Mouse (Mus musculus): ENCODE measurements around the gene Zcchc10. TPM values are rescaled to one million over a fixed set of nuclear protein-coding genes. Genes with fewer than 3 reads are reported as not detected.
"Not testable (repeated sequence)": the region's sequence is repeated elsewhere in the genome, so short reads cannot be mapped to it uniquely, and the experiment has no call there.

Zcchc10 gene
- polyA plus RNA-seq, 1 experiment from 2014 or later, result 18.1 TPM

DNA sequence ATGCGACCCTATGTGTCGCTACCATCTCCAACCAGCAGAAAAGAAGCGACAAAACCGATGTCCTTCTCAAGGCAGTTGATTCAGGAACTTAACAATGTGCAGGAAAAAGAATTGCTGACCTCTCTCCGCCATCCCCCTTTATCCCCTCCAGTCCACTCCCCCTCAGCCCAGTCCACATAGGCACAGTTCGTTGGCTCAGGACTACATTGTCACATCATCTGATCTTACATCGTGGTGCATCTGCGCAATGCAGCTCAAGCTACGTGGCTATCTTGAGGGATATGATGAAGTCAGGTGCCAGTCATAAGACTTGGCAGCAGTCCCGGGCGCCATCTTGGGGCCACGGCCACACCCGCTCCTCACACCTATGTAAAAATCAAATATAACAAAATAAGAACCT, 4.6 kb upstream of the Zcchc10 start:
- H3K4me3 ChIP-seq (replicated peaks); H3K36me3 ChIP-seq; H3K27me3 ChIP-seq (replicated peaks); H3K9ac ChIP-seq; H3K9me3 ChIP-seq; H3K4me2 ChIP-seq; H3K4me1 ChIP-seq; ATAC-seq (ENCODE audit: insufficient read depth, low FRiP score, low read depth); H3K27ac ChIP-seq: not testable (repeated sequence)
- 91% methylated on average over 13 of the region's 13 CpGs for WGBS

DNA sequence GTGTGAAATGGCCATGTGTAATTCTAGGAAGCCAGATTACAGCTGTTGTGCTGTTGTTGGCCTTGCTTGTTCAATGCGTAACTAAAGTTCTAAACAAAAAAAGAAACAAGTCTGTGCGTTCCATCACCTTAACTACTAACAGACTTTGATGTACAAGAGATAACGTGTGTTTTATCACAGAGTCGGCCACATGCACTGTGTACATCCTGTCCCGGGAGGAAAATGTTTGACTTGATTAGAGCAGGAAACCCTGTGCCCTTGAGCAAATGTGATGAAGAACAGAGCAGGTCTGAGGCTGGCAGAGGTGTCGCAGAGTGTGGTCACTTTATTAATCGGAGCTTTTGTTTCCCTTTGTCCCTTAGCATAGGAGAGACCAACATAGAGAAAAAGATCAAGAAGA, 5.8 kb downstream of the Zcchc10 start:
- no peak for ATAC-seq (ENCODE audit: insufficient read depth, low FRiP score, low read depth)
- Histone ChIP-seq H3K9me3 (no peaks in the 10 kb centered on the region), H3K9ac (no peak overlapping the region), H3K4me1 (peaks cover 4% of the 10 kb centered on the region), H3K36me3 (peaks cover 17% of the 10 kb centered on the region; the same call in 1 of the 2 replicates), H3K27ac (no peak overlapping the region), H3K4me3 (replicated peaks) (no peak overlapping the region), H3K4me2 (no peak overlapping the region), H3K27me3 (replicated peaks) (no peaks in the 10 kb centered on the region)
- WGBS, result 64% methylated on average over 7 of the region's 7 CpGs

DNA sequence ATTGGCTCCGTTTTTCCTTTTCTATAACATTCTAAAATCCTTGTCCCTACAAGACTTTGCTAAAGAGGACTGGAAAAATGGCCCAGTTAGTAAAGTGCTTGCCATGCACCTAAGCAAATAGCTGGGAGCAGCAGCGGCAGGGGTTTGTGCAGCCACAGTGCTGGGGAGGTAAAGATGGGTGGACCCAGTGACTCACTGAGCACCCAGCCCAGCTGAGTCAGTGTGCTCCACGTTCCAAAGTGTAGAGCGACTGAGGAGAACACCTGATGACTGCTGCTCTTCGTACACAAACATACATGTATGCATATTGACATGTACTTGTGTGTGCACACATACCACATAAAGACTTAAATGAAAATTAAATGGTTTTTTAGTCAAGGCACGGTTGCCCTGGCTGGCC, 6.6 kb downstream of the Zcchc10 start:
- Histone ChIP-seq H3K27me3 (replicated peaks) (no peaks in the 10 kb centered on the region), H3K4me1 (no peaks in the 10 kb centered on the region), H3K9me3 (no peaks in the 10 kb centered on the region), H3K4me3 (replicated peaks) (no peak overlapping the region), H3K4me2 (no peak overlapping the region), H3K9ac (no peak overlapping the region), H3K27ac (no peak overlapping the region), H3K36me3 (peaks cover 17% of the 10 kb centered on the region; the same call in 1 of the 2 replicates)
- 0 out of 2 replicates have a peak, but pooled peaks have one; percentile 50 for ATAC-seq (ENCODE audit: insufficient read depth, low FRiP score, low read depth)
- 88% methylated on average over 6 of the region's 6 CpGs for WGBS

DNA sequence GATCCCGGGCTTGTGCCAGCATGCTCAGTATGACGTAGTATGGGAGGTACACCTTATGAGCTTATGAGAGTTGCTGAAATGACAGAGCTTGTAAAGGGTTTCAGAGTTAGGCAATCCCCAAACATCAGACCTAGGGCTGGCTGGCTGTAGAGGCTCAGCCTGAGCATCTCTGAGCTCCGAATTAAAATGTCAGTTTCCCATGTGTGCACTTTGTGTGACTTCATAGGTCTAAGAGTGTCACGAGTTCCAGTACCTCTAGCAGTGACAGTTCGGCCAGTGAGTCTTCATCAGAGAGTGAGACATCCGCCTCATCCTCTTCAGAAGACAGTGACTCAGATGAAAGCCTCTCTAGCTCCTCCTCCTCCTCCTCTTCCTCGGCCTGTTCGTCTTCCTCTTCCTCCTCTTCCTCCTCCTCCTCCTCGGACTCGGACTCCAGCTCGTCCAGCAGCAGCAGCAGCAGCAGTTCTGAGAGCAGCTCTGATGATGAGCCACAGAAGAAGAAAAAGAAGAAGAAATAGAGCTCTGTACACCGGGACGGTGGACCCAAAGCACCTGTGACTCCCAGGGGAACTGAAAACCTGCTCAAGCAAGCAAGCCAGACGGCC, 7.7 kb downstream of the Zcchc10 start:
- ATAC-seq (ENCODE audit: insufficient read depth, low FRiP score, low read depth), result no peak
- WGBS, result 79% methylated on average over 14 of the region's 14 CpGs

DNA sequence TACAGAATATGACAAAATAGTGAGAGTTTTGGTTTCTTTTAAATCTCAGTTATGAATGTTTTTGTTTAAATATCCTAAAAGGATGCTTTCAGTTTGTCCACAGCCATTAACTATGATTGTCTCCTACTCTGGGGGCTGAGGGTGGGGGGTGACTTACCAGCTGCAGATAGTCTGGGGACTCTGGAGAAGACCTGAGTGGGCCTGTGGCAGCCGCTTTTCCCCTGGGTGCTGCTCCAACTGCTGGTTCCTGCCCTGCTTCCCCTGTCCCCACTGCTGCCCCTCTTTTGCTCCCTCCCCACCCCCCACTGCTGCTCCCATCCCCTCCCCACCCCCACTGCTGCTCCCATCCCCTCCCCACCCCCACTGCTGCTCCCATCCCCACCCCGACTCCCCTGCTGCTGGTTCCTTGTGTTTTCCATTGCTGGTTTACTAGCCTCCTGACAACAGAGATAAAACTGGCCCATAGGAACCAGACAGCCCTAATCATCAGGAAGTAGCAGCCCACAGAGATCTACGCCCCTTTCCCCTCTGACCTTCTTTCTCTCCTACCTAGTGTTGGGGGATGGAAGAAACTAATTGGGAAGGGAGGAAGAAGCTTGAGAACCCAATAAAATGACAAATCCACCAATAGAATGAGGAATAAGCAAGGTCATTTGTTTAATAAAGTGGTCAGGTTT, 11.2 kb downstream of the Zcchc10 start:
- Histone ChIP-seq H3K27ac (no peak overlapping the region), H3K27me3 (replicated peaks) (no peaks in the 10 kb centered on the region), H3K36me3 (peaks cover 4% of the 10 kb centered on the region; the same call in 1 of the 2 replicates), H3K9ac (no peak overlapping the region), H3K9me3 (no peaks in the 10 kb centered on the region), H3K4me3 (replicated peaks) (no peak overlapping the region), H3K4me1 (no peaks in the 10 kb centered on the region), H3K4me2 (no peak overlapping the region)
- ATAC-seq (ENCODE audit: insufficient read depth, low FRiP score, low read depth), result no peak
- WGBS, result 52% methylated on average over 3 of the region's 3 CpGs

More for the DNA sequence above, 7.7 kb downstream of the Zcchc10 start:
- H3K4me2 ChIP-seq, result no peak overlapping the region
- H3K4me3 ChIP-seq (replicated peaks), result no peak overlapping the region
- no peaks in the 10 kb centered on the region for H3K27me3 ChIP-seq (replicated peaks)
- no peak overlapping the region for H3K9ac ChIP-seq
- H3K27ac ChIP-seq, result no peak overlapping the region
- peaks cover 17% of the 10 kb centered on the region; the same call in 1 of the 2 replicates for H3K36me3 ChIP-seq
- H3K4me1 ChIP-seq, result no peaks in the 10 kb centered on the region
- H3K9me3 ChIP-seq, result no peaks in the 10 kb centered on the region

DNA sequence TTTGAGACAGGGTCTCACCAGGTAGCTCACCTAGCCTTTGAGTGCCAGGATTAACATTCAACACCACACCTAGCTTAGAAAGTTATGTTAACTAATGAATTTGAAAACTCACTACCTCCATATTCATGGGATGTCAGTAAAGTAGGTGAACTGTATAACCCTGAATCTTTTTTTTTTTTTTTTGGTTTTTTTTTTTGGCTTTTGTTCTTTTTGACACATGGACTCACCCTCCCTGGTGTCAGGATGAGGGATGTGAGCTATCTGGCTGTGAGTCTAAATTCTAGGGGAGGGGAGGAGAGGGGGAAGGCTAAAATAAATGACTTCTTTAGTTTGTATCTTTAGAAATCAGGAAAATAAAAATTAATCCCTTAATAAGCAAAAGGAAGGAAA, 11.7 kb downstream of the Zcchc10 start:
- Histone ChIP-seq H3K4me1 (no peaks in the 10 kb centered on the region), H3K9me3 (no peaks in the 10 kb centered on the region), H3K4me2 (no peak overlapping the region), H3K27me3 (replicated peaks) (no peaks in the 10 kb centered on the region), H3K36me3 (peaks cover 4% of the 10 kb centered on the region; the same call in 1 of the 2 replicates), H3K4me3 (replicated peaks) (no peak overlapping the region), H3K27ac (no peak overlapping the region), H3K9ac (no peak overlapping the region)
- no peak for ATAC-seq (ENCODE audit: insufficient read depth, low FRiP score, low read depth)

DNA sequence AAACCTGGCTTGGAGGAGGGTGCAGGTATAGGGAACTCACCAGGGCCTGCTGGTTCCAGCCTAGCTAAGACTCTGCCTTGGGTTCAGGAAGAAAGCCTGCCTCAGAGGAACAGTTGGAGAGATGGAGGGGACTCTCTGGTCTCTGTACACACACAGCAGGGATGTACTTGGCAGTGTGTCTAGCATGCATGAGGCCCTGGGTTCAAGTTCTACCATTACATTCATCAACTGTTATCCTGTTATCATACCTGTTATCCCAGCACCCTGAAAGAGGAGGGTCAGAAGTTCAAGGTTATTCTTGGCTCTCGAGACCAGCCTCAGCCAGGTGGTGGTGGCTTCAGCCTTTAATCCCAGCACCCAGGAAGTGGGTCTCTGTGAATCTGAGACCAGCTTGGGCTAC, 12.4 kb downstream of the Zcchc10 start:
- Histone ChIP-seq H3K9ac (no peak overlapping the region), H3K27ac (no peak overlapping the region), H3K4me1 (no peaks in the 10 kb centered on the region), H3K4me2 (no peak overlapping the region), H3K9me3 (no peaks in the 10 kb centered on the region), H3K27me3 (replicated peaks) (no peaks in the 10 kb centered on the region), H3K4me3 (replicated peaks) (no peak overlapping the region), H3K36me3 (no peaks in the 10 kb centered on the region; the same call in 1 of the 2 replicates)
- 70% methylated on average over 1 of the region's 1 CpGs for WGBS
- no peak for ATAC-seq (ENCODE audit: insufficient read depth, low FRiP score, low read depth)

DNA sequence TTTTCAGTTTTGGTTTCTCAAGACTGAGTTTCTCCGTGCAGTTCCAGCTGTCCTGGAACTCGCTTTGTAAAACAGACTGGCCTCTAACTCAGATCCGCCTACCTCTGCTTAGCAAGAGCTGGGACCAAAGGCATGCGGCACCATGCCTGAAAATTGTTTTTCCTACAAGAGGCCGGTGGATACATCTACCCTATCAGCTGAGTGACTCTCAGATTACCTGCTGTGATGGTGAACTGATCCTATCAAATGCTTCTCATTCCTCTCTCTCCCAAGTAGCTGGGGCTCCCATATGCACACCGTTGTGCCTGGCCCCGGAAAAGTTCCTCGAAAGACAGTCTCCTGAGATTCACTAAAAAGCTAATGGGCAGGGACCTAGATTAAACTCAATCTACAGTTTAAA, 13.2 kb downstream of the Zcchc10 start:
- no peak overlapping the region for H3K9ac ChIP-seq
- H3K9me3 ChIP-seq, result no peaks in the 10 kb centered on the region
- no peaks in the 10 kb centered on the region for H3K36me3 ChIP-seq
- WGBS, result 71% methylated on average over 8 of the region's 8 CpGs
- no peaks in the 10 kb centered on the region for H3K27me3 ChIP-seq (replicated peaks)
- H3K4me1 ChIP-seq, result no peaks in the 10 kb centered on the region
- H3K27ac ChIP-seq, result no peak overlapping the region
- H3K4me3 ChIP-seq (replicated peaks), result no peak overlapping the region
- ATAC-seq (ENCODE audit: insufficient read depth, low FRiP score, low read depth), result no peak
- no peak overlapping the region for H3K4me2 ChIP-seq

DNA sequence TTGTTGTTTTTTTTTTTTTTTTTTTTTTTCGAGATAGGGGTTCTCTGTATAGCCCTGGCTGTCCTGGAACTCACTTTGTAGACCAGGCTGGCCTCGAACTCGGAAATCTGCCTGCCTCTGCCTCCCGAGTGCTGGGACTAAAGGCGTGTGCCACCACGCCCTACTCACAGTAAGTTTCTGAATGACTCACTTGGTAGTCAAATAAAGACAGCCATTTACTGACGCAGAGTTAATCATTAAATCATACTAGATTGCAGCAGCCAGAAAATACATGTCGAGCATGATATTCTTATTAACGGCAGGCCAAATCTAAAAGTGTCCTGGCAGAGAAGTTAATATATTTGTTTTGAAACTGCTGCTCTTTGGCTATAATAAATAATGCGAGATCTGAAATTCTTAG, 16.5 kb downstream of the Zcchc10 start:
- H3K36me3 ChIP-seq; H3K27me3 ChIP-seq (replicated peaks); H3K27ac ChIP-seq; H3K9ac ChIP-seq; H3K9me3 ChIP-seq; H3K4me3 ChIP-seq (replicated peaks); H3K4me2 ChIP-seq; H3K4me1 ChIP-seq; ATAC-seq (ENCODE audit: insufficient read depth, low FRiP score, low read depth): not testable (repeated sequence)
- WGBS, result 74% methylated on average over 10 of the region's 10 CpGs

DNA sequence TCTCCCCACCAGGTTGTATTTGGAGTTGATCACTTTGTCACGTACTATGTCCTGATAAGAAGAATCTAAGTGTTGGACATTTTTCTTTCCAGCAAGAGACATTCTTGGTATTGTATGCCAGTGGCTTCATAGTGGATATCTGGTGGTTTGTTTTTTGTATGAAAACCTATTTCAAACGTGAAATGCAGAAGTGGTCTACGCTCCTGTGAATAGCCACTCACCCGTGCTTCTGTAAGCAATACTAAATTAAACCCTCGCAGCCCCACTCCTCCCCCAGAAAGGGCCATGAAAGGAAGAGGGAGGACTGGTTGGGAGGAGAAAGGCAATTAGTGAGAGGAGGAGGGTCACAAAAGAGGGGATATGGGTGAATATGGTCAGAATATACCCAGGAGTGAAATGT, 18.2 kb downstream of the Zcchc10 start:
- no peak overlapping the region for H3K9ac ChIP-seq
- no peak overlapping the region for H3K4me2 ChIP-seq
- WGBS, result 52% methylated on average over 5 of the region's 5 CpGs
- no peaks in the 10 kb centered on the region for H3K36me3 ChIP-seq
- H3K9me3 ChIP-seq, result no peaks in the 10 kb centered on the region
- H3K4me3 ChIP-seq (replicated peaks), result no peak overlapping the region
- H3K4me1 ChIP-seq, result no peaks in the 10 kb centered on the region
- no peaks in the 10 kb centered on the region for H3K27me3 ChIP-seq (replicated peaks)
- H3K27ac ChIP-seq, result no peak overlapping the region
- ATAC-seq (ENCODE audit: insufficient read depth, low FRiP score, low read depth), result no peak

DNA sequence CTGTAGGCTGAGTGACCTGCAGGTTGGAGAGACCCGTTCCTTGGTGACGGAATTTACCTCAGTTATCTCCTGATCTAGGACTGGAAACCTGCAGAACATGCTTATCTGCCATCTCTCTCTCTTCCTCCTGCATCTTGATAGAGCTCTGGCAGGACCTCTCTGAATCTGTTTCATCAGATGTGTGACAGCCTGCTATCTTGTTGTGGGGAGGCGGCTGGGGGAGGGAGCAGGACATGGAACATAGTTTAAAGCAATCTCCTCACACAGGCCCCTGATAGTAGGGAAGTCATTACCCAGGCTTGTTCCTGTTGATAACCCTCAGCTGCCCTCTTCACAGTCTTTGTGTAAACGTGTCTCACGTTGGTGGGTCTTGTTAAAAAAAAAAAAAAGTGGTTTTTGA, 20.8 kb downstream of the Zcchc10 start:
- no peak overlapping the region for H3K27ac ChIP-seq
- ATAC-seq (ENCODE audit: insufficient read depth, low FRiP score, low read depth), result no peak
- H3K4me3 ChIP-seq (replicated peaks), result no peak overlapping the region
- no peaks in the 10 kb centered on the region for H3K27me3 ChIP-seq (replicated peaks)
- no peak overlapping the region for H3K4me2 ChIP-seq
- H3K36me3 ChIP-seq, result no peaks in the 10 kb centered on the region
- no peaks in the 10 kb centered on the region for H3K4me1 ChIP-seq
- no peak overlapping the region for H3K9ac ChIP-seq
- H3K9me3 ChIP-seq, result no peaks in the 10 kb centered on the region
- 18% methylated on average over 5 of the region's 5 CpGs for WGBS

DNA sequence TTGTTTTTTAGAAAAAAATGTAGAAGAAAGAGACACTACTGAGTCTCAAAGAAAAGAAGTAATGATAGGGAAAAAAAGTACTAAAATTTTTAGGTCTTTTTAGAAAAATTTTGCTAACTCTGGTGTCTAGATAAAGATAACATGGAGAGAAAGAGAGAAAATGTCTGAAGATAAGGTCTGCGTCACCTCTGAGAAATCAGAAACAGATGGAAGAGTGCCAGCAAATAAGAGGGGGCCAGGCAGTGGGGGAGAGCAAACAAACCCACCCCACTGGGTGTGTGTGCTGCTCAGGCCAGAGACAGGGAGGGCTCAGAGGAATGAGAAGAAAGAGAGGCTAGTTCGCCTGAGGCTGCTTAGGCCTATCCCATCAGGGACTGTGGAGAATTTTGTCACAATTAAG, 21.3 kb downstream of the Zcchc10 start:
- WGBS, result 24% methylated on average over 2 of the region's 2 CpGs

More for the DNA sequence above, 21.3 kb downstream of the Zcchc10 start:
- Histone ChIP-seq H3K27ac (no peak overlapping the region), H3K4me3 (replicated peaks) (no peak overlapping the region), H3K27me3 (replicated peaks) (no peaks in the 10 kb centered on the region), H3K36me3 (no peaks in the 10 kb centered on the region), H3K4me2 (no peak overlapping the region), H3K9ac (no peak overlapping the region), H3K9me3 (no peaks in the 10 kb centered on the region), H3K4me1 (no peaks in the 10 kb centered on the region)
- ATAC-seq (ENCODE audit: insufficient read depth, low FRiP score, low read depth), result no peak
